Mouse (Mus musculus) embryo, embryonic 10 days (tissue): Measurements from ENCODE around the gene Sgpp2.

Source experiments
- DNase-seq: peaks from one replicate; pipeline ENCODE4 v3.0.0-alpha.2; 2015; ENCODE audit warnings: low spot score

The Sgpp2 gene

DNA sequence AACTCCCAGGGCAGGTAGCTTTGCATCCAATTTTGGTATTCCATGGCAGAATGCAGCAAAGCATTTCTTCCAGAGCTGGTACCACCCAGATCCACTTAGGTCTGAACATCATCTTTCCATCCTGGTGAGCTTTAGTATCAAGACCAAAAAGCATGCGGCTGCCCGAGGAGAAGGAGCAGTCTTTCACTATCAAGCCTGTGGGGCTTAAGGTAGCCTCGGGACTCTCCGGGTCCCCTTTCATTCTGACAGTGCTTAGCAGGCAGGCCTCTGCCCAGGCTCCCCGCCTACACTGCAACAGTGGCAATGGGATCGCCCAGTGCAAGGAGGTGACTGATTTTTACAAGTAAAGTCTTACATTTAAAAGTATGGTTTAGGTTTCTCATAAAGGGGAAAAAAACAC is 142.4 kb downstream of the Sgpp2 start:
- no peak for DNase-seq

DNA sequence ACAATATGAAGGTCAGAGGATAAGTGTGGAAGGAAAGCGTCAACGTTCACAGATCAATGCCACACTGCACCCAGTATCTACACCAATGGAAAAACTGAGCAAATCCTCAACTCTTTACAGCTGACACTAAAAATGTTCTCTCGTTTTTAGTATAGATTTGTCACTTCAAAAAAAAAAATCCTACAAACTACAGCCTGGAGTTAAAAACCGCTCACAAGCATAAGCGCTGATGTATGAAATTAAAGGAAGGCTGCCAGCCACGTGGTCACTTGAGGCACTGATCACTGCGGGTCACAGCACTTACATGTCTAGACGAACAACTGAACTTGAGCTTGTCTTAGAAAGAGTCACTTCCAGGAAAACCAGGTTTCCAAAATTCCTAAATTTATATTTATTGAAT is 143.7 kb downstream of the Sgpp2 start:
- no peak for DNase-seq

DNA sequence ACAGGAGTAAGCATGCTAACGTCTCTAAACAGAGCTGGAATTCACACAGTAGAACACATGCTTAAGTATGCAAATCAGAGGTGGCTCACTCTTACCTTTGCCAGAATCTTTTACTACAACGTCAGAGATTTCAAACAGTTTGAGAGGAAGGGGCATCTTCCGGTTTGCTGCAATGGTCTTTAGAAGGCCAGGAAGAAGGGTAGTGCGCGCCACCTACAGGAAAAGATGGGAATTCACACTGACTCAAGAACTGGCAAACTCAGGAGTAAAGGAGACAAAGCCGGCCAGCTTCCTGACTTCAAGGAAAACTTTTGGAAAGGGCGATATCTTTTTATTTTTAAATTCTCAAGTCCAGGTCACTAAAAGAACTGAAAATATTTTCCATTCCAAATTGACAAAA is 144.5 kb downstream of the Sgpp2 start:
- peak; percentile 81 for DNase-seq
